Mouse (Mus musculus) adrenal gland, adult 18-20 months (tissue): ENCODE measurements around the gene Atg16l2. TPM values are rescaled to one million over a fixed set of nuclear protein-coding genes. Genes with fewer than 3 reads are reported as not detected.

Source experiments
- DNase-seq, 2 experiments: peaks; one replicate each; pipeline ENCODE4 v3.0.0; 2021 to 2022; ENCODE audit warnings: low spot score in 2 of 2
- total RNA-seq, 2 experiments: library from RNA; stranded (reverse); gene quantifications; 1 replicate in 1 of 2; 2 replicates in 1 of 2; pipeline ENCODE4 v1.2.3; 2021

Gene Atg16l2
- total RNA-seq, 2 experiments from 2014 or later = 26.7 to 30.9 TPM

GRCm38 (mm10) chr7:101232716-101233115 is 69.3 kb downstream of the Atg16l2 start:
- DNase-seq = no peak

DNA sequence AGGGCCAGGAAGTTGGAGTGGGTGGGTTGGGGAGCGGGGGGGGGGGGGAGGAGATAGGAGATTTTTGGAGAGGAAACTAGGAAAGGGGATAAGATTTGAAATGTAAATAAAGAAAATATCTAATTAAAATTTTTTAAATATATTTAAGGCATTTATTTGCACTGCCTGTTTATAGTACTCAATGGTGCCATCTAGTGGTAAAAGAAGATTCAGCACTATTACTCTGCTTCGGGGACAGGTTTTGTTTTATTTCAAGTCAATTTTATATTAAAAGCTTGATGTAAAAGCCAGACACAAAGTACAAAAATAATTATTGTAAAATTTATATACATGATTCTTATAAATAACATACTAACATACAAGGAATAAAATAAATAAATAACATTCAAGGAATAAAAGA is 70.6 kb downstream of the Atg16l2 start:
- DNase-seq = no peak

- DNase-seq = no peak
These were observed 72.7 kb downstream of the Atg16l2 start for GRCm38 (mm10) chr7:101229336-101229735.

DNA sequence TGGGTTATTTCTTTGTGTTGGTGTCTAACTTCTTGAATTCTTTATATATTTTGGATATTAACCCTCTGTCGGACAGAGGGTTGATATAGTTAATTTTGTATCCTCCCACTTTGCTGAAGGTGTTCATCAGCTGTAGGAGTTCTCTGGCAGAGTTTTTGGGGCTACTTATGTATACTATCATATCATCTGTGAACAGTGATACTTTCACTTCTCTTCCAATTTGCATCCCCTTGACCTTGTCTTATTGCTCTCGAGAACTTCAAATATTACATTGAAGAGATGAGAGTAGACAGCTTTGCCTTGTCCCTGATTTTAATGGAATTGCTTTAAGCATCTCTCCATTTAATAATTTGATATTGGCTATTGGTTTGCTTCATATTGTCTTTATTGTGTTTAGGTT is 78.5 kb downstream of the Atg16l2 start:
- no peak for DNase-seq

GRCm38 (mm10) chr7:101216724-101217123 is 85.3 kb downstream of the Atg16l2 start:
- no peak for DNase-seq

- no peak for DNase-seq
These were observed 88.4 kb downstream of the Atg16l2 start for GRCm38 (mm10) chr7:101213515-101214263.

Other genes starting within 250 kb of the Atg16l2 start
- 10 to 100 TPM; 15.9 to 18.8 TPM for gene Fchsd2, start 209.4 kb downstream of the Atg16l2 start, total RNA-seq
- 10 to 100 TPM; 38.1 to 90.0 TPM for gene Stard10, start 14.8 kb upstream of the Atg16l2 start, total RNA-seq
- 10 to 100 TPM; 24.9 to 39.1 TPM for gene Arap1, start 45.8 kb upstream of the Atg16l2 start, total RNA-seq
- 1 to 10 TPM in 1 of 2 experiments, not detected in 1; 3.4 TPM for gene Gm45837, start 108.6 kb upstream of the Atg16l2 start, total RNA-seq
- gene Pde2a, start 119.4 kb upstream of the Atg16l2 start, total RNA-seq = 100 to 1,000 TPM; 157 to 186 TPM